Mouse (Mus musculus) neural tube, embryonic 15.5 days (tissue): Measurements from ENCODE around the gene Best2. TPM values are rescaled to one million over a fixed set of nuclear protein-coding genes. Genes with fewer than 3 reads are reported as not detected.

Experiments used
- ATAC-seq: fragments of 200-750 bp; cut with Nextera tagmentation; 2 replicates; pipeline ENCODE4 v1.8.0; 2017; ENCODE audit warnings: mild to moderate bottlenecking, moderate TSS enrichment, moderate library complexity; ENCODE audit not compliant: low FRiP score
- H3K27ac ChIP-seq: fragments of 300-500 bp; sonication (generic); replicated peaks from 2 replicates; pipeline ENCODE4 v1.5.1; 2015; ENCODE audit warnings: mild to moderate bottlenecking, inconsistent platforms
- H3K27me3 ChIP-seq: fragments of 300-500 bp; sonication (generic); replicated peaks from 2 replicates; pipeline ENCODE4 v1.6.1; 2015; ENCODE audit warnings: inconsistent platforms
- H3K36me3 ChIP-seq: fragments of 300-500 bp; sonication (generic); 2 replicates; pipeline ENCODE4 v1.6.1; 2015; ENCODE audit warnings: inconsistent platforms
- H3K4me1 ChIP-seq: fragments of 300-500 bp; sonication (generic); 2 replicates; pipeline ENCODE4 v1.6.1; 2015; ENCODE audit warnings: inconsistent platforms
- H3K4me2 ChIP-seq: fragments of 300-500 bp; sonication (generic); 2 replicates; pipeline ENCODE4 v1.6.1; 2015; ENCODE audit warnings: inconsistent platforms, mild to moderate bottlenecking, moderate library complexity
- H3K4me3 ChIP-seq: fragments of 300-500 bp; sonication (generic); replicated peaks from 2 replicates; pipeline ENCODE4 v1.5.1; 2015; ENCODE audit warnings: mild to moderate bottlenecking, inconsistent platforms
- H3K9ac ChIP-seq: fragments of 300-500 bp; sonication (generic); replicated peaks from 2 replicates; pipeline ENCODE4 v1.6.1; 2015; ENCODE audit warnings: mild to moderate bottlenecking, inconsistent platforms
- H3K9me3 ChIP-seq: fragments of 300-500 bp; sonication (generic); replicated peaks from 2 replicates; pipeline ENCODE4 v1.6.1; 2016; ENCODE audit warnings: inconsistent platforms
- WGBS: fragments of 180-500 bp; shearing (Covaris S2); methylation state at CpG from one replicate; pipeline ENCODE4 v1.1.7; 2015; ENCODE audit warnings: mixed read lengths; 5-methylcytosine and 5-hydroxymethylcytosine counted together
- polyA plus RNA-seq: library from polyadenylated mRNA; unstranded; fragments of >200 nt; fragmentation: Nextera tagmentation; extraction: Ambion mirVana; gene quantifications from 2 replicates; pipeline ENCODE4 v1.2.1, GENCODE M21; 2015

Best2 gene
- polyA plus RNA-seq, 1 experiment from 2014 or later = not detected

GRCm38 (mm10) chr8:85034764-85035163 lies 20.4 kb upstream of the Best2 start:
- Histone ChIP-seq H3K27ac (no peak overlapping the region), H3K9me3 (no peaks in the 10 kb centered on the region), H3K27me3 (no peaks in the 10 kb centered on the region), H3K4me1 (peaks cover 38% of the 10 kb centered on the region), H3K9ac (peak overlapping the region; percentile 66; the same call in 1 of the 2 replicates), H3K36me3 (peaks cover 31% of the 10 kb centered on the region), H3K4me3 (peak overlapping the region; percentile 77), H3K4me2 (peak overlapping the region; percentile 90)
- WGBS = 3% methylated on average over 13 of the region's 13 CpGs
- no peak for ATAC-seq

GRCm38 (mm10) chr8:85033867-85034266 lies 19.5 kb upstream of the Best2 start:
- Histone ChIP-seq H3K4me3 (no peak overlapping the region), H3K9ac (no peak overlapping the region), H3K4me1 (peaks cover 36% of the 10 kb centered on the region), H3K9me3 (no peaks in the 10 kb centered on the region), H3K27me3 (no peaks in the 10 kb centered on the region), H3K36me3 (peaks cover 35% of the 10 kb centered on the region), H3K27ac (no peak overlapping the region), H3K4me2 (no peak overlapping the region)
- ATAC-seq = no peak
- WGBS = 74% methylated on average over 1 of the region's 1 CpGs

GRCm38 (mm10) chr8:85032622-85033311 lies 18.4 kb upstream of the Best2 start:
- H3K36me3 ChIP-seq = peaks cover 35% of the 10 kb centered on the region
- no peak overlapping the region for H3K27ac ChIP-seq
- no peaks in the 10 kb centered on the region for H3K9me3 ChIP-seq
- peaks cover 36% of the 10 kb centered on the region for H3K4me1 ChIP-seq
- H3K27me3 ChIP-seq = no peaks in the 10 kb centered on the region
- WGBS = 86% methylated on average over 4 of the region's 4 CpGs
- no peak overlapping the region for H3K4me2 ChIP-seq
- H3K4me3 ChIP-seq = no peak overlapping the region
- no peak for ATAC-seq
- H3K9ac ChIP-seq = no peak overlapping the region

GRCm38 (mm10) chr8:85029271-85029670 lies 14.9 kb upstream of the Best2 start:
- Histone ChIP-seq H3K36me3 (peaks cover 35% of the 10 kb centered on the region), H3K9ac (peak overlapping the region; percentile 21; the same call in 1 of the 2 replicates), H3K27me3 (no peaks in the 10 kb centered on the region), H3K27ac (no peak overlapping the region), H3K4me3 (no peak overlapping the region), H3K4me2 (peak overlapping the region; percentile 92), H3K9me3 (no peaks in the 10 kb centered on the region), H3K4me1 (peaks cover 38% of the 10 kb centered on the region)
- ATAC-seq = no peak
- 89% methylated on average over 14 of the region's 14 CpGs for WGBS

GRCm38 (mm10) chr8:85027922-85028321 lies 13.6 kb upstream of the Best2 start:
- H3K9ac ChIP-seq = peak overlapping the region; percentile 100
- peak overlapping the region; percentile 100 for H3K4me3 ChIP-seq
- peaks cover 51% of the 10 kb centered on the region for H3K4me1 ChIP-seq
- WGBS = 26% methylated on average over 2 of the region's 2 CpGs
- peak overlapping the region; percentile 92 for H3K4me2 ChIP-seq
- H3K27me3 ChIP-seq = no peaks in the 10 kb centered on the region
- H3K27ac ChIP-seq = no peak overlapping the region
- H3K36me3 ChIP-seq = peaks cover 41% of the 10 kb centered on the region
- ATAC-seq = no peak
- no peaks in the 10 kb centered on the region for H3K9me3 ChIP-seq

- 4% methylated on average over 13 of the region's 13 CpGs for WGBS
- Histone ChIP-seq H3K4me2 (peak overlapping the region; percentile 92), H3K36me3 (peaks cover 43% of the 10 kb centered on the region), H3K9me3 (no peaks in the 10 kb centered on the region), H3K27ac (peak overlapping the region; percentile 86), H3K9ac (peak overlapping the region; percentile 100), H3K4me3 (peak overlapping the region; percentile 100), H3K4me1 (peaks cover 51% of the 10 kb centered on the region), H3K27me3 (no peaks in the 10 kb centered on the region)
- no peak for ATAC-seq
Observed at GRCm38 (mm10) chr8:85027516-85027855, 13.2 kb upstream of the Best2 start.

- H3K27ac ChIP-seq = peak within 1 kb of the TSS; percentile 86
- peak; percentile 83 for ATAC-seq
- H3K4me2 ChIP-seq = peak within 1 kb of the TSS; percentile 92
- H3K9me3 ChIP-seq = no peaks in the 10 kb centered on the region
- H3K4me1 ChIP-seq = peaks cover 51% of the 10 kb centered on the region
- no peaks in the 10 kb centered on the region for H3K27me3 ChIP-seq
- H3K4me3 ChIP-seq = peak within 1 kb of the TSS; percentile 100
- H3K36me3 ChIP-seq = peaks cover 43% of the 10 kb centered on the region
- peak within 1 kb of the TSS; percentile 100 for H3K9ac ChIP-seq
- under 1% methylated on average over 75 of the region's 75 CpGs for WGBS
Observed at GRCm38 (mm10) chr8:85026670-85027515, 12.6 kb upstream of the Best2 start, which contains the start of gene Trir. Trir (plus strand) TSS chr8:85026823.

GRCm38 (mm10) chr8:85025098-85025932 lies 11.0 kb upstream of the Best2 start, which contains the start of gene Asna1:
Asna1 (minus strand) TSS chr8:85025281.
- H3K4me3 ChIP-seq = peak within 1 kb of the TSS; percentile 97
- H3K4me2 ChIP-seq = peak within 1 kb of the TSS; percentile 92
- H3K27ac ChIP-seq = peak within 1 kb of the TSS; percentile 86
- no peaks in the 10 kb centered on the region for H3K9me3 ChIP-seq
- H3K4me1 ChIP-seq = peaks cover 51% of the 10 kb centered on the region
- whole genome bisulfite sequencing = 8% methylated on average over 30 of the region's 30 CpGs
- H3K36me3 ChIP-seq = peaks cover 43% of the 10 kb centered on the region
- H3K9ac ChIP-seq = peak within 1 kb of the TSS; percentile 74
- peak; percentile 89 for ATAC-seq
- H3K27me3 ChIP-seq = no peaks in the 10 kb centered on the region

GRCm38 (mm10) chr8:85023846-85024245 lies 9.5 kb upstream of the Best2 start:
- Histone ChIP-seq H3K9ac (no peak overlapping the region), H3K4me3 (peak overlapping the region; percentile 97), H3K4me1 (peaks cover 40% of the 10 kb centered on the region), H3K27me3 (no peaks in the 10 kb centered on the region), H3K9me3 (no peaks in the 10 kb centered on the region), H3K4me2 (peak overlapping the region; percentile 92), H3K27ac (no peak overlapping the region), H3K36me3 (peaks cover 47% of the 10 kb centered on the region)
- 95% methylated on average over 3 of the region's 3 CpGs for WGBS
- ATAC-seq = no peak

- WGBS = 94% methylated on average over 3 of the region's 3 CpGs
- Histone ChIP-seq H3K4me2 (no peak overlapping the region), H3K27ac (no peak overlapping the region), H3K9ac (no peak overlapping the region), H3K27me3 (no peaks in the 10 kb centered on the region), H3K4me1 (peaks cover 29% of the 10 kb centered on the region), H3K36me3 (peaks cover 63% of the 10 kb centered on the region), H3K9me3 (no peaks in the 10 kb centered on the region), H3K4me3 (no peak overlapping the region)
- no peak for ATAC-seq
Observed at GRCm38 (mm10) chr8:85021514-85022055, 7.3 kb upstream of the Best2 start.

- peaks cover 46% of the 10 kb centered on the region for H3K36me3 ChIP-seq
- no peak for ATAC-seq
Observed at GRCm38 (mm10) chr8:85017209-85017608, 2.9 kb upstream of the Best2 start.

More at GRCm38 (mm10) chr8:85017209-85017608, 2.9 kb upstream of the Best2 start:
- Histone ChIP-seq H3K27ac (no peak overlapping the region), H3K4me3 (no peak overlapping the region), H3K4me2 (no peak overlapping the region), H3K9me3 (no peaks in the 10 kb centered on the region), H3K4me1 (peaks cover 7% of the 10 kb centered on the region), H3K9ac (no peak overlapping the region), H3K27me3 (peaks cover 15% of the 10 kb centered on the region; the same call in 1 of the 2 replicates)
- WGBS = 62% methylated on average over 5 of the region's 5 CpGs
